Mouse (Mus musculus) embryo, embryonic 11.5 days (tissue): Measurements from ENCODE around the gene Tab1.

Experiments
- DNase-seq: peaks from one replicate; pipeline ENCODE4 v3.0.0-alpha.2; 2012; ENCODE audit warnings: low read depth, low spot score

The Tab1 gene

GRCm38 (mm10) chr15:80162401-80162964 is 29.6 kb downstream of the Tab1 start:
- no peak for DNase-seq

- no peak for DNase-seq
Observed at GRCm38 (mm10) chr15:80163274-80163673, 30.3 kb downstream of the Tab1 start.

- DNase-seq, result no peak
Observed at GRCm38 (mm10) chr15:80163716-80164115, 30.8 kb downstream of the Tab1 start.

- no peak for DNase-seq
Observed at GRCm38 (mm10) chr15:80165396-80165795, 32.5 kb downstream of the Tab1 start.

GRCm38 (mm10) chr15:80169484-80169883 is 36.6 kb downstream of the Tab1 start:
- DNase-seq, result no peak

GRCm38 (mm10) chr15:80170357-80170756 is 37.4 kb downstream of the Tab1 start:
- no peak for DNase-seq

- no peak for DNase-seq
Observed at GRCm38 (mm10) chr15:80171286-80171685, 38.4 kb downstream of the Tab1 start.

- no peak for DNase-seq
Observed at GRCm38 (mm10) chr15:80171791-80172190, 38.9 kb downstream of the Tab1 start.

GRCm38 (mm10) chr15:80173001-80173771 is 40.3 kb downstream of the Tab1 start, which contains the start of gene Mgat3:
Gene Mgat3 (plus strand): TSS chr15:80173721.
- no peak for DNase-seq

- no peak for DNase-seq
Observed at GRCm38 (mm10) chr15:80173781-80174597, 41.1 kb downstream of the Tab1 start.

GRCm38 (mm10) chr15:80174598-80174875 is 41.6 kb downstream of the Tab1 start:
- no peak for DNase-seq

- no peak for DNase-seq
Observed at GRCm38 (mm10) chr15:80175316-80175715, 42.4 kb downstream of the Tab1 start.

- DNase-seq, result no peak
Observed at GRCm38 (mm10) chr15:80175756-80176155, 42.8 kb downstream of the Tab1 start.

GRCm38 (mm10) chr15:80181561-80181960 is 48.6 kb downstream of the Tab1 start:
- DNase-seq, result no peak

GRCm38 (mm10) chr15:80182072-80182700 is 49.3 kb downstream of the Tab1 start:
- DNase-seq, result no peak

- no peak for DNase-seq
Observed at GRCm38 (mm10) chr15:80188927-80189326, 56.0 kb downstream of the Tab1 start.

- DNase-seq, result no peak
Observed at GRCm38 (mm10) chr15:80190075-80190474, 57.1 kb downstream of the Tab1 start.

GRCm38 (mm10) chr15:80191585-80192245 is 58.8 kb downstream of the Tab1 start:
- no peak for DNase-seq

GRCm38 (mm10) chr15:80192246-80192585 is 59.3 kb downstream of the Tab1 start:
- DNase-seq, result no peak

GRCm38 (mm10) chr15:80192847-80193246 is 59.9 kb downstream of the Tab1 start:
- no peak for DNase-seq

GRCm38 (mm10) chr15:80199556-80199955 is 66.6 kb downstream of the Tab1 start:
- DNase-seq, result no peak
